Mouse (Mus musculus) cerebellum, postnatal 4 days (tissue): ENCODE data around the gene Cox5a.

Experiments used
- DNase-seq, 2 experiments: peaks; one replicate each; pipeline ENCODE4 v3.0.0; 2022; ENCODE audit warnings: low spot score in 2 of 2, mixed read lengths in 1 of 2

The Cox5a gene

DNA sequence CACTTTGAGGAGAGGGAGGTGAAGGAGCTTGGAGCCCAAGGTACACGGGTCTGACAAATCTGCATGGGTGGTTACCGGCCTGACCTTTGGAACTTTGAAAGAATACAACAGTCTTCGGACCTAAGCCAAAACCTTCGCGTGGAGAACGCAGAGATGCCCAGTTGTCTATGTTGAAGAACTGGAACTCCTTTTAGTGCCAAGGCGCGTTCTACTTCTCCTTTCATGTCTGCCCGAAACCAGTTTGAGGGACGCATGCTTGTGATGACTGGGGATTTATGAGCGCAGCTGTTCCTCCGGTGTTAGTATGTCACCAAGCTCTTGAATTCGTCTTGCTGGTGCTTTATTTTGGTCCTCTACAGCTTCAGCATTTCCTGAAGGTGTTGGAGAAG, 40.6 kb downstream of the Cox5a start:
- DNase-seq, result no peak

DNA sequence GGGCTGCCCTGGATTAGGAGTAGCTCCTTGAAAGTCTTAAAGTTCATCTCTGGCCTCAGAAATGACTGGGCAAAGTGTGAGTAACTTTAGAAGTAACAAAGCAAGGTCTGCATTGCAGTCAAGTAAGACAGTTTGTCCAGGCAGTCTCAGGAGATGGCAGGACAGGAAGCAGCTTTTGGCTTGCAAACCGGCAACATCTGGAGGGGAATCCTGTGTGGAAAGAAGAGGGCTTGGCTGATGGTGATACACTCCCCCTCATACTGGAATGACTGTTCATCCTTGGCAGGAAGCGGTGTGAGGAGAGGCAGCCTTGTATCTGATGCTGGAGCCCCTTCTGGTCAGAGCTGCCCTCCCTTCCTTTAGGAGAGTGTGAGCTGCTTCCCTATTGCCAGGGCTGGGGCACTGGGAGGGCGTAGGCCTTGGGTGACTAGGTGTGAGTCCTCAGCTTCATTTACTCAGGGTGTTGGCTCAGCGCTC, 41.9 kb downstream of the Cox5a start:
- DNase-seq, result no peak

- no peak for DNase-seq
Observed at GRCm38 (mm10) chr9:57564609-57565008, 43.5 kb downstream of the Cox5a start.

DNA sequence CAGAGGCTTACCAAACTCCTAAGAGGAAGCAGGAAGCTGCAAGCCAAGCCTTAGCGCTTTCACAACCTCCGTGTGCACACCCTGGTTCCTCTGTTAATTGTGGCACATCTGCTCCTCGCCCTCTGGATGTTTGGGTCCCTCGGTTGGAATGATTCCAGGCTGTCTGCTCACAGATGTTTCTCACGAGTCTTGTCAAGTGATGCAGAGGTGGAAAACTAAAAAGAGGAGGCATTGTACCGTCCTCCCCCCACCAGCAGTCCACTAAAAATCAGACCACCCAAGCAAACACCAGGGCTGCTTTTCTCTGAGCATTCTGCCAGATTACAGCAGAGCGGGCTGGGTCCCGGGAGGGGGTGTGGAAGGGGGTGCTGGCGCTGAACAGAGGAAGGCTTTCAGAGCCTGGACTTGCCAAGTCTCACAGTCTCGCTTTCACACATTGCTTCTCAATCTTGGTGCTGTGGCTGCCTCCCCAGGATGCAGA, 44.7 kb downstream of the Cox5a start:
- peak in 1 of 2 experiments; percentile 40 for DNase-seq

DNA sequence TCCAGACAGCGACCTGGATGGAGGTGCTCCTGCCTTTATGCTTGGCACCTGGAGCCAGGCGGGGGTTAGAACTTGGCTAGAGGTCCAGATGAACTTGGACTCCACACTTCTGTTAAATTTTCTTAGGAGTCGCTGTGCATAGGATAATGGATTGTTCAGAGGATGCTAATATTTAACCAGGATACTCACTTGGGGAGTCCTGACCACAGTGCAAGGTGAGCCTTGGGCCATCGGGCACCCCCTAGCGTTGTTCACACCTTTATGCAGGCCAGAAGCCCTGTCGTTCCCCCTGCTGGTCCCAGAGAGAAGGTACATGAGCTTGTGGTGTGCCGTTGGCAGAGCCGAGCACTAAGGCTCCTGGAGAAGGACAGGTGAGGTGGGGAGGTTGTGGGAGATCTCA, 45.8 kb downstream of the Cox5a start:
- DNase-seq, result no peak

- DNase-seq, result no peak
Observed at GRCm38 (mm10) chr9:57568500-57568899, 47.4 kb downstream of the Cox5a start.

GRCm38 (mm10) chr9:57574397-57574796, 53.3 kb downstream of the Cox5a start:
- no peak for DNase-seq

GRCm38 (mm10) chr9:57575577-57575976, 54.5 kb downstream of the Cox5a start:
- DNase-seq, result no peak

- DNase-seq, result no peak
Observed at GRCm38 (mm10) chr9:57577144-57577849, 56.2 kb downstream of the Cox5a start.
